Mouse (Mus musculus): ENCODE measurements around the gene Patj. TPM values are rescaled to one million over a fixed set of nuclear protein-coding genes. Genes with fewer than 3 reads are reported as not detected.
A peak's percentile ranks its signal among the peaks of the same experiment; 100 is the strongest.

Gene Patj
- polyA plus RNA-seq, 2 experiments from 2014 or later = 11.9 to 13.9 TPM

- no peak for ATAC-seq
Measured at GRCm38 (mm10) chr4:98449564-98450263, 54.1 kb downstream of the Patj start.

- no peak for ATAC-seq
Measured at GRCm38 (mm10) chr4:98450308-98450707, 54.7 kb downstream of the Patj start.

GRCm38 (mm10) chr4:98450829-98451228 lies 55.2 kb downstream of the Patj start:
- ATAC-seq = no peak

- no peak for ATAC-seq
Measured at GRCm38 (mm10) chr4:98451259-98451658, 55.7 kb downstream of the Patj start.

- ATAC-seq = no peak
Measured at GRCm38 (mm10) chr4:98452725-98453124, 57.1 kb downstream of the Patj start.

- no peak for ATAC-seq
Measured at GRCm38 (mm10) chr4:98453231-98453630, 57.6 kb downstream of the Patj start.

- no peak for ATAC-seq
Measured at GRCm38 (mm10) chr4:98455352-98455751, 59.8 kb downstream of the Patj start.

- no peak for ATAC-seq
Measured at GRCm38 (mm10) chr4:98455910-98456309, 60.3 kb downstream of the Patj start.

GRCm38 (mm10) chr4:98461804-98462341 lies 66.3 kb downstream of the Patj start:
- no peak for ATAC-seq

GRCm38 (mm10) chr4:98465476-98465875 lies 69.9 kb downstream of the Patj start:
- ATAC-seq = no peak

- ATAC-seq = no peak
Measured at GRCm38 (mm10) chr4:98465886-98466285, 70.3 kb downstream of the Patj start.

GRCm38 (mm10) chr4:98471376-98471775 lies 75.8 kb downstream of the Patj start:
- ATAC-seq = no peak

- ATAC-seq = no peak
Measured at GRCm38 (mm10) chr4:98473491-98473890, 77.9 kb downstream of the Patj start.

- ATAC-seq = no peak
Measured at GRCm38 (mm10) chr4:98478005-98478404, 82.4 kb downstream of the Patj start.

- no peak for ATAC-seq
Measured at GRCm38 (mm10) chr4:98486475-98486874, 90.9 kb downstream of the Patj start.

- no peak for ATAC-seq
Measured at GRCm38 (mm10) chr4:98486901-98487300, 91.3 kb downstream of the Patj start.

- no peak for ATAC-seq
Measured at GRCm38 (mm10) chr4:98489386-98489785, 93.8 kb downstream of the Patj start.

GRCm38 (mm10) chr4:98498341-98498740 lies 102.8 kb downstream of the Patj start:
- ATAC-seq = no peak

- ATAC-seq = peak; percentile 65
Measured at GRCm38 (mm10) chr4:98500182-98500581, 104.6 kb downstream of the Patj start.

- ATAC-seq = no peak
Measured at GRCm38 (mm10) chr4:98500875-98501274, 105.3 kb downstream of the Patj start.

GRCm38 (mm10) chr4:98504743-98505142 lies 109.2 kb downstream of the Patj start:
- no peak for ATAC-seq

- no peak for ATAC-seq
Measured at GRCm38 (mm10) chr4:98508471-98509271, 113.1 kb downstream of the Patj start.

- ATAC-seq = no peak
Measured at GRCm38 (mm10) chr4:98509939-98510338, 114.4 kb downstream of the Patj start.

- no peak for ATAC-seq
Measured at GRCm38 (mm10) chr4:98511296-98511695, 115.7 kb downstream of the Patj start.
